Mouse (Mus musculus) monocyte, adult 2 months (primary cell): ENCODE measurements around the gene Fzr1.

Experiments used
- DNase-seq, 2 experiments: peaks; one replicate each; pipeline ENCODE4 v3.0.0; 2022; ENCODE audit warnings: low spot score in 2 of 2, low read depth in 1 of 2

Fzr1 gene

DNA sequence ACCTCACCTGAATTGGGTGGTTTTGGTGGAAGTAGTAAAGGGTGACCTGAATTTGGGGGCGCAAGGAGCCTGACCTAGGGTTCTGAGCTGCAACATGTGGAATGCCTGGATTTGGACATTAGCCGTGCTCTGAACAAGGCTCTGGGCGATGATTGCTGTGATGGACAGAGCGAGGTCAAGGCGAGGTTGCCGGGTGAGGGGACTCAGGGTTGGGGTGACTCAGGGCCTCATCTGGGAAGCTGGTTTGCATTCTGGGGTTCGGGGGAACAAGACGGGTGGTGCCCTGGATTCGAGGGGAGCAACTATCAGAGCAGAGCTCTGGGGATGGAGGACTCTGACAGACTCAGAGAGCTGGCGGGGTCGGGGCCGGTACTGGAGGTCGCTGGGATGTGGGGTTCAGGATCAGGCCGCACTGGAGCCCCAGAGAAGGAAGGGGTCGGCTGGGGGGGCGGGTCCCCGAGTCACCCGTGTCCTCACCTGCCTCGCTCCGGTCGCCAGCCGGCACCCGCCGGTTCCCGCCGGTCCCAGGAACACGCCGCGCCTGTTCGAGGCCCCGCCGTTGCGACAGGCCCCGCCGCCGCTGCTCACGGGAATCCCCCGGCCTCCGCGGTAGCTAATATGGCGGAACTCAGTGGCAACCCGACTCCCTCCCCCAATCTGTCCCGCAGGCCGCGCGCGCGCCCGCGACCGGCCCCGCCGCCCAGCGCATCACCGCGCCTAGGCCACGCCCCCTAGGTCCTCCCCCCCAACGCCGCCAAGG, at the start of gene Fzr1:
TSS of gene Fzr1 (minus strand) at position 724 of the 760 bp plus-strand sequence.
- no peak for DNase-seq

DNA sequence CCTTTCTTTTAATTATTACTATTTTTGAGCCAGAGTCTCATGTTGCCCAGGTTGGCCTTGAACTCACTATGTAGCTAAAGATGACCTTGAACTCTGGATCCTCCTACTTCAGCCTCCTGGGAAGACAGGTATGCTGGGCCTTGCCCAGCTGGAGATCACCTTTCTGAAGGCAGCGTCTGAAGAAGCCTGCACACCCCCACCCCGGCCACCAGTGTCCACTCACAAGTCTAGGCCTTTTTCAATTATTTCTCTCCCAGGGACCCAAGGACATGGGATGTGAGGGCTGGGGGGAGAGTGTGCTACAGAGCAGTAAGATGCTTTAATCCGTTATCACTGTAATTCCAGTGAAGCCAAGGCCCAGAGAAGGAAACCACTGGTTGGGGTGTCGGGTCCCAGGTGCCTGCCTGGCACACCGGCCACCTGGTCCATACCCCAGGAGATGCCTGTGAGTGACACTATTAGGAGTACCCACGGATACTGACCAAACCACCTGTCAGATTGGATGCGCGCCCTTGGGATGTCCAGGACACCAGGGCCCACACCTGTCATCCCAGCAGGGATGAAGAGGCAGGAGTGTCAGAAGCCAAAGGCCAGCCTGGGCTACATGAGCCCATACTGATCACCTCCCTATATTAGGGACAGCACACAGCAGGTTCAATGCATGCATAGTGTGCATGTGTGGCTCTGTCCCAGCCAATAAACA, 49.6 kb upstream of the Fzr1 start:
- no peak for DNase-seq

DNA sequence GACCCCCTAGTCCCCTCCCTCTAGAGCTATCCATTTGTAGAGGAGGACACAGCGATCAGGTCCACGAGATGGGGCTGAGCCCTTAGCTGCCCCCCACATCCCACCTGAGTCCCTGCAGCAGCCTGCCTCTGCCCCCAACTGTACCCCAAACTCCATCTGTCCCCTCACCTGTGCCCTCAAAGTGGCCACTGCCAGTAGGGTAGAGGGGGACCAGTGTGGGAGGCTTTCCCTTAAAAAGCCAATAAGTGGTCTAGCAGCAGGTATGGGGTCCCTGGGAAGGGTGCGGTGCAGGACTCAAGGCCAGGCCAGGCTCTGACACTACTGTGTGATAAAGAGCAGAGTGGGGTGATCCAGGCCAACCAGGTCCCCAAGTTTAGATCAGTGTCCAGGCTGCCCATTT, 49.0 kb upstream of the Fzr1 start:
- DNase-seq = no peak

DNA sequence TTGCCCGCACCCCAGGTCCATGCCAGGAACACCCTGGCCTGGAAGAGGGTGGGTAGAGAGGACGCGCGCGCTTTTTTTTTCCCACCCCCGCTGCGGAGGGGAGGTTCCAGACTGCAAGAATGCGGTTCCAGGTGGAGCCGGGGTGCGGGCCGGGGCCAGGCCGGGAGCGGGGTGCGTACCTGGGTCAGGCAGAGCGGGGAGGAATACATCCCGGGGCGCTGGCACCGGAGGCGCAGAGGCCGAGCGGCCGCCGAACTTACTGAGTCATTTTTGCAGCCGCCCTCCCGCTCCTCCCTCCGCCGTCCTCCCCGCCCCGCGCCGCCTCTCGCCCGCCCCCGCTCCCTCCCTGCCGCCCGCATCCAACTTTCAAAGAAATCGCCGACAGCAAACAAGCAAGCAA, 48.6 kb upstream of the Fzr1 start:
- no peak for DNase-seq

DNA sequence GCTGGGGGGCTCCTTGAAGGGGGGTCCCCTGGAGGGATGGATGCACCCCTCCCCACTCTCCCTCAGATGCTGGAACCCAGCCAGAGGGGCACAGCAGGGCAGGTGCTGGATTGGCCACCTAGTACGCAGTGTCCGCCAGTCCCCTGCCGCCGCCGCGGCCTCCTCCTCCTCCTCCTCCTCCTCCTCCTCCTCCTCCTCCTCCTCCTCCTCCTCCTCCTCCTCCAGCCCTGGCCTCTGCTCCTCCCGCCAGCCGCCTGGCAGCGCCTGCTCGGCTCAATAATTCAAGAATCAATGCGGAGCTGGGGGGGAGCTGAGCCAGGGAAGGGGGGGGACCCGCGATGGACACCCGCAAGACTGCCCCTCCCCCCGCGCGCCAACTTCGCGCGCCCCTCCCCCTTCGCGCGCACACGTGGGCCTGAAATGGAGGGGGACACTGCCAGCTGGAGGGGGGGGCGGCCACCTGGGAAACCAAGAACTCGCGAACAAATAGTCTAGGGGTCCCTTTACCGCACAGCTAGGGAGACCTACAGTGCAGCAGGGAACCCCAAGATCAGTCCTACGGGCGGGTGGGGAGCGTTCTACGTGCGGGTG, 47.9 kb upstream of the Fzr1 start:
- DNase-seq = no peak

DNA sequence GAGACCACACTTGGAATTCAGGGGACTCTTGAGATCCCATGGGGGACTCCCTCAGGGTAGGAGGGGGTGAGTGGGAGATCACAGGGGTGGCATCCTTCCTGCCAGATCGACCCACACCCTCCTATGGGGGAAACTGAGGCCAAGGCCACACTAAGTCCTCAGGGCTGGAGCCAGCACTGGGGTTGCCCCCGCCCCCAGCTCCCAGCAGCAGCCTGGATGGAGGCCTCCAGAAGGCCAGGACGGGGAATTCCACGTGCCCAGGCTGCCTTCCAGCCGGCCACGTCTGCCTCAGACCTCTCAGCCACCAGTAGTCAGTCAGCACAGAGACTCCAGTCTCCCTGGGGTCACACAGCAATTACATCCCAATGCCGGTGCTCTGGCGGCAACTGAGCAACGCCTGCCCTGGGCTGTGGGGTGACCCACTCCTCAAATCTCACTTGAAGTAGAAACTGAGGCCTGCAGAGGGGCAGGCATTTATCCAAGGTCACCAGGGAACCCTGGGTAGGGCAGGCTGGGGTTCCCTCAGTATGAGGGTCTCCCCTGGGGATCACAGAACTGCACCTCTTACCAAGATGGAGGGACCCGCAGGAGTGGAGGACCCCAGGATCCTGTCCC, 47.0 kb upstream of the Fzr1 start:
- no peak for DNase-seq

DNA sequence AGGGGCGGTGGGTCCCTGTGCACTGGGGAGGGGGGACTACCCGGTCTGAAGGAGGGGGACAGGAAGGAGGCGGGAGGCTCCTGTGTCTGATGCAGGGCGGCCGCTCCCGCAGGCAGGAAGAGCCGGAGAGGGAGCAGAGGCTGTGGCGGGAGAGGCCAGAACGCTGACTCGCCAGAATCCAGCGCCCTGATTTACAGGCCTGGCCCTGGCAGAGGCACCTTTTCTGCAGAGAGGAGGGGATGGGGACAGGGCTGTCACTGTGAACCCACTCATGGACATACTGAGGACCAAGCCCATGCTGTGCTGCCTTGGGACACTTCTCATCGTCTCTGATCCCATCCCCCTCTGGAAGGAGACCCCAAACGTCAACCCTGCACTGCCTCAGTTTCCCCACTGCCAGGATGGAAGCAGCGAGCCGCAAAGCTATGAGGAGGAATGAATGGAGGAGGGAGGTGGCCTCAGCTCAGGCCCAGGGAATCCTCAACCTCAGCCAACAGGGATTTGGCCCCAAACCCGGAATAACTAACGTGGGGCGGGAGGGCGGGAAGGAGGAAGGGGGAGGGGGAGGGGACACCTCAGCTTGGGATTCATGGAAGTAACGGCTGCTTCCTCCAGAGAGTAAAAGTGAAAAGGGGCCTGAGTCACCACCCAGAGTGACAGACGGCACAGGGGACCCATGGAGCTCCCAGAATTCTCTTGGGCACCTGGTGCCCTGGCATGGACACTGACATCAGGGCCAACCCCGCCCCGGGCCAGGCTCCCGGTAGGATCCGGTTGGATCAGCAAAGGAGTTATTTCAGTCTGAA, 46.1 kb upstream of the Fzr1 start:
- DNase-seq = no peak

GRCm38 (mm10) chr10:81423476-81424245, 45.3 kb upstream of the Fzr1 start:
- DNase-seq = no peak

- no peak for DNase-seq
These were observed 44.4 kb upstream of the Fzr1 start for GRCm38 (mm10) chr10:81422661-81423217.

DNA sequence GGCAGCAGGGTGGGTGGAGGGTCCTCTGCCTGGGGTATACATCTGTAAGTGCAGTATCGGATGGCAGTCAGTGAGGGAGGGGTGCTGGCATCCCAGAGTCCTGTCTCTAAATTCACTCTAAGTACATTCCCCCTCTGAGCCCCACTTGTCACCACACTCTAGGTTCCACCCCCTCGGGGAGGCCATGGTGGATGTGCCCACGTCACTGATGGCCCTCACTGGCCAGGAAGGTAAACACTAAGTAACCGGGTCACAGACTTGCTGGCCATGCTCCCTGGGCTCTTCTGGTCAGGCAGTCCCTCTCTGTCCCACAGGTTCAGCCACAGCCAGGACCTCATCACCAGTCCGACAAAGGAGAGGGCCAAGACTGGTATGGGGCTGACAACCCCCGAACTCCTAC, 43.9 kb upstream of the Fzr1 start:
- DNase-seq = no peak

DNA sequence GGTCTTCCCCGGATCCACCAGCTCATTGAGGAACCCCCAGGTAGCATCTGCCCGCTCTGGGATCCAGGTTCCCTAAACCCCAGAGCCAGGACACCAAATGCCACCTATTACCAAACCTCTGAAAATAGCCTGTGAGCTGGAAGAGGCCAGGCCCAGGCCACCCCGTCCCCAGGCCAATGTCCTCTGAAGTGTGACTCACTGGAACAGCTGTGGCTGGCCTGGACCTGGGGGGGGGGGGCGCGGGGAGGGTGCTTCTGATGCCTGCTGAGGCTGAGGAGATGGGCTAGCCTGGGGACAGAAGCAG, 43.4 kb upstream of the Fzr1 start:
- DNase-seq = no peak

DNA sequence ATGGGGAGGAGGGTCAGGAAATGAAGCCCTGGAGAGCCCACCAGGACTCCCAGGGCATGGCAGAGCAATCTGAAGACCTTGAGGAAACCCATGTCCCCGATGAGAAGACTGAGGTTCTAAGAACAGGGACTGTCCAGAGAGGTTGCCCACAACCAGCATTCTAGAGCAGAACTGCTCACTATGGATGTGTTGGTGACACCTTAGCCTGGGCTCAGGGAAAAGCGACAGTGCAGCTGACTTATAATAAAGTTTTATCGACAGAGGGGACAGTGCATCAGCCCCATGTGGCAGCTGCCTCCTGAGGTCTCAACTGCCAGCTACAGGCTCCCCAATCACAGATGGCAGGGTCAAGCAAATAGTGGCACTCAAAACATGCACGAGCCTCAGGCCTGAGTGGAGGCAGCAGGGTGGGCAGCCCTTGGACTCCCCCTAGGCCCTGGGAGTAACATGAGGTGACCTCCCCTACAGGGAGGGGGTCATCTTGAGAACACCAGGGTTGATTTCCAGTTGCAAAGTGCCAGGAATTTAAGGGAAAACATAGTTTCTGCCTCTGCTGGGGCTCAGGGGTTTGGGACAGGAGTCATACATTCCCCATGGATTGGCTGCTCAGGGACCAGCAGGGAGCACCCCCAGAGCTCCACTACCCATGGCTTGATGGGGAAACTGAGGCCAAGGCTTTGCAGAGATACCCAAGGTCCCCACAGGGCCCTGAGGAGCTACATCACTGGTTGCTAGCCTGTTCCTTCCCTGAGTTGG, 42.9 kb upstream of the Fzr1 start:
- DNase-seq = no peak

GRCm38 (mm10) chr10:81420191-81420767, 42.0 kb upstream of the Fzr1 start:
- DNase-seq = no peak

GRCm38 (mm10) chr10:81419111-81419928, 41.0 kb upstream of the Fzr1 start:
- no peak for DNase-seq

DNA sequence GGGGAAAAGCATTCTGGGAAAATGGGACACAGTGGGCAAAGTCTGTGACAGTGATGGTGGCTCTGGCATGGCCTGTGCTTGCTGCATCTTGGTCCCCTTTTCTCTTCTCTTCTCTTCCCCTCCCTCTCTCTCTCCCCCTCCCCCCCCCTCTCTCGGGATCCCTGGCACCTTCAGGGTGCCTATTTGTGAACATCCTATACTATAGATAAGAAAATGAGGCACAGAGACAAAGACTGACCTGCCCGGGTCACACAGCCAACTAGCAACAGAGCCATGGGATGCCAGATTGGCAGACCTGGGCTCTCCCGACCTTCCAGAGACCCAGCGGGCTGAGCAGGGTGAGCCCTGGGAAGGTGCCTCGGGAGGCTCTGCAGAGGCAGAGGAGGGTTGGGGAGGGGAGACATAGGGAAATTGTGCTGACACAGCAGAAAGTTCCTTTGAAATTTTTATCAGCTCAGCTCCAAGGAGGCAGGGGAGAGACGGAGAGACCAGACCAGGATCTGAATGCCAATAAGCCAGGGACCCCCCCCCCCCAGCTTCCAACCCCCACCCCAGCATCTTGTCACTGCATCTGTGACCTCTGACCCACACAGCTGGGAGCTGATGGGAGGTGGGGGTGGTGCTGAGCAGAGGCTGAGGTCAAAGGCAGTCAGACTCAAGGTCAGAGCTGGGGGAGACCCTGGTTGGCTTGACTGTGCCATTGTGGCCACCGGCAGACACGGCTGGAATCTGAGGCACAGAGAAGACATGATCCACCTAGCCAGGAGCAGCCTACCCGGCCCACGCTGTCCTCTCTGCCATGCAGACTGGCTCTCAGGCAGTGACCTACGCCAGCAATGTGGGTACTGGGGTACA, 40.1 kb upstream of the Fzr1 start:
- DNase-seq = no peak

DNA sequence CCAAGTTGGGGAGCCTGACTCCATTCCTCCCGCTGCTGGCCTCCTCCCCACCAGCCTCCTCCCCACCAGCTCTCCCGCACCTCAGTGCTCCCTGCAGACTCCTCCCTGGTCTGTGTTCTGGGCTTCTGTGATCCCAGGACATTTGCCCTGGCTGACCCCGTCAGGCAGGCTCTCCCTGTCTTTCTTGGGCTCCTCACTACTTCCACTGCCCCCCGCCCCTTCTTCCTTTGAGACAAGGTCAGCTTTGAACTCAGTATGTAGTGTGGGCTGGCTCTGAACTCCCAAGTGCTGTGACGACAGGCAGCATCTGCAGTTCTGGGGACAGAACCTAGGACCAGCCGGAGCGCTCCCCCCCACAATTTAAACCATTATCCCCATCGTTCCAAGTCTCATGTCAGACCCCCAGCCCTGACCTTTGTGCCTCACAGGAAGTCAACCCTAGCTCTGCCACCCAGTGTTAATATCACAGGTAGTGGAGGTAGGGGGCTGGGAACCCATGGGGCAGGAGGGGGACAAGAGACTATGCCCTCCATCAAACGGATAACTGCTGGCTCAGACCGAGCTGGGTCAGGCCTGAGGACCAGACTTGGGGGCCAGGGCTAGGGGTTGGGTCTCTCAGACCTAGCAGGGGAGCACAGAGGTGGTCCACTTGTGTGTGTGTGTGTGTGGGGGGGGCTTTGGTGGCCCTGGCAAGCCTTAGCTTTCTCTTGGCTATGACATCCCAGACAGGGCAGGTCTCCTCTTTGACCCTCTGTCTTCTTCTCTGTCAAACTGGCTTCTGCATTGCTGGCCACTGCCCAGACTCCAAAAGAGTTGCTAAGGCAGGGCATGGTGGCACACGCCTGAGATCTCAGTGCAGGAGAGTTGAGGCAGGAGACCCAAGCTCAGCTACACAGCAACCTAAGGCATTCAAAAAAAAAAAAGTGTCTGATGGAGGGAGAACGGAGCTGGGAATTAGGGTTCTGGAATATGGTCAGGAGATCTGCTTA, 39.2 kb upstream of the Fzr1 start:
- DNase-seq = no peak
